Mouse (Mus musculus): ENCODE measurements around the gene Rbpj. TPM values are rescaled to one million over a fixed set of nuclear protein-coding genes. Genes with fewer than 3 reads are reported as not detected.

Rbpj gene
- total RNA-seq (2017): 24.6 to 49.7 TPM (median 31.9 TPM) in 3 replicates

GRCm38 (mm10) chr5:53465883-53466282 is at the start of gene Rbpj:
Gene Rbpj (plus strand): TSS chr5:53466152.
- ATAC-seq (replicated peaks; ENCODE audit: insufficient number of reproducible peaks, low FRiP score, low TSS enrichment, poor library complexity, severe bottlenecking): no peak

GRCm38 (mm10) chr5:53420777-53421176 is 45.2 kb upstream of the Rbpj start:
- 0 out of 2 replicates have a peak, but pooled peaks have one; percentile 50 for ATAC-seq (replicated peaks; ENCODE audit: insufficient number of reproducible peaks, low FRiP score, low TSS enrichment, poor library complexity, severe bottlenecking)

GRCm38 (mm10) chr5:53421291-53421690 is 44.7 kb upstream of the Rbpj start:
- 0 out of 2 replicates have a peak, but pooled peaks have one; percentile 13 for ATAC-seq (replicated peaks; ENCODE audit: insufficient number of reproducible peaks, low FRiP score, low TSS enrichment, poor library complexity, severe bottlenecking)

GRCm38 (mm10) chr5:53427411-53427810 is 38.5 kb upstream of the Rbpj start:
- no peak for ATAC-seq (replicated peaks; ENCODE audit: insufficient number of reproducible peaks, low FRiP score, low TSS enrichment, poor library complexity, severe bottlenecking)

GRCm38 (mm10) chr5:53429683-53430477 is 36.1 kb upstream of the Rbpj start:
- ATAC-seq (replicated peaks; ENCODE audit: insufficient number of reproducible peaks, low FRiP score, low TSS enrichment, poor library complexity, severe bottlenecking): no peak

- ATAC-seq (replicated peaks; ENCODE audit: insufficient number of reproducible peaks, low FRiP score, low TSS enrichment, poor library complexity, severe bottlenecking): no peak
Observed at GRCm38 (mm10) chr5:53432451-53432850, 33.5 kb upstream of the Rbpj start.

- ATAC-seq (replicated peaks; ENCODE audit: insufficient number of reproducible peaks, low FRiP score, low TSS enrichment, poor library complexity, severe bottlenecking): 0 out of 2 replicates have a peak, but pooled peaks have one; percentile 9
Observed at GRCm38 (mm10) chr5:53436905-53437632, 28.9 kb upstream of the Rbpj start.

GRCm38 (mm10) chr5:53437767-53438166 is 28.2 kb upstream of the Rbpj start:
- ATAC-seq (replicated peaks; ENCODE audit: insufficient number of reproducible peaks, low FRiP score, low TSS enrichment, poor library complexity, severe bottlenecking): no peak

- no peak for ATAC-seq (replicated peaks; ENCODE audit: insufficient number of reproducible peaks, low FRiP score, low TSS enrichment, poor library complexity, severe bottlenecking)
Observed at GRCm38 (mm10) chr5:53438268-53438667, 27.7 kb upstream of the Rbpj start.

- ATAC-seq (replicated peaks; ENCODE audit: insufficient number of reproducible peaks, low FRiP score, low TSS enrichment, poor library complexity, severe bottlenecking): no peak
Observed at GRCm38 (mm10) chr5:53439655-53440054, 26.3 kb upstream of the Rbpj start.

GRCm38 (mm10) chr5:53444030-53444429 is 21.9 kb upstream of the Rbpj start:
- ATAC-seq (replicated peaks; ENCODE audit: insufficient number of reproducible peaks, low FRiP score, low TSS enrichment, poor library complexity, severe bottlenecking): no peak

- no peak for ATAC-seq (replicated peaks; ENCODE audit: insufficient number of reproducible peaks, low FRiP score, low TSS enrichment, poor library complexity, severe bottlenecking)
Observed at GRCm38 (mm10) chr5:53450945-53451344, 15.0 kb upstream of the Rbpj start.

GRCm38 (mm10) chr5:53451829-53452228 is 14.1 kb upstream of the Rbpj start:
- ATAC-seq (replicated peaks; ENCODE audit: insufficient number of reproducible peaks, low FRiP score, low TSS enrichment, poor library complexity, severe bottlenecking): peak; percentile 55; the same call in 1 of the 2 replicates

GRCm38 (mm10) chr5:53452920-53453319 is 13.0 kb upstream of the Rbpj start:
- ATAC-seq (replicated peaks; ENCODE audit: insufficient number of reproducible peaks, low FRiP score, low TSS enrichment, poor library complexity, severe bottlenecking): no peak

- ATAC-seq (replicated peaks; ENCODE audit: insufficient number of reproducible peaks, low FRiP score, low TSS enrichment, poor library complexity, severe bottlenecking): peak; percentile 47
Observed at GRCm38 (mm10) chr5:53454706-53455105, 11.2 kb upstream of the Rbpj start.

GRCm38 (mm10) chr5:53455459-53455858 is 10.5 kb upstream of the Rbpj start:
- no peak for ATAC-seq (replicated peaks; ENCODE audit: insufficient number of reproducible peaks, low FRiP score, low TSS enrichment, poor library complexity, severe bottlenecking)

GRCm38 (mm10) chr5:53460196-53460595 is 5.8 kb upstream of the Rbpj start:
- ATAC-seq (replicated peaks; ENCODE audit: insufficient number of reproducible peaks, low FRiP score, low TSS enrichment, poor library complexity, severe bottlenecking): no peak

- ATAC-seq (replicated peaks; ENCODE audit: insufficient number of reproducible peaks, low FRiP score, low TSS enrichment, poor library complexity, severe bottlenecking): no peak
Observed at GRCm38 (mm10) chr5:53463098-53464018, 2.6 kb upstream of the Rbpj start.

Measured in monocyte, adult 5-6 weeks (primary cell).